Mouse (Mus musculus): ENCODE measurements around the gene Lima1. TPM values are rescaled to one million over a fixed set of nuclear protein-coding genes. Genes with fewer than 3 reads are reported as not detected.
A peak's percentile ranks its signal among the peaks of the same experiment; 100 is the strongest.
"Not testable (repeated sequence)": the region's sequence is repeated elsewhere in the genome, so short reads cannot be mapped to it uniquely, and the experiment has no call there.

The Lima1 gene
- polyA plus RNA-seq, 1 experiment from 2014 or later = 28.6 TPM

- no peak overlapping the region for H3K4me3 ChIP-seq (ENCODE audit: low read depth, low read length)
- 0 out of 2 replicates have a peak overlapping the region, but pooled peaks have one; percentile 14 for H3K4me2 ChIP-seq (replicated peaks; ENCODE audit: low read depth, low read length)
- no peaks in the 10 kb centered on the region for H3K27me3 ChIP-seq (replicated peaks; ENCODE audit: insufficient read depth, low read length)
- 56% methylated on average over 9 of the region's 9 CpGs for WGBS
- H3K9ac ChIP-seq (replicated peaks; ENCODE audit: low read depth) = no peak overlapping the region
- no peaks in the 10 kb centered on the region for H3K36me3 ChIP-seq (ENCODE audit: insufficient read depth, low read length)
- H3K27ac ChIP-seq (ENCODE audit: low read length) = peak overlapping the region; percentile 11
- DNase-seq (ENCODE audit: low spot score) (peak; percentile 52), ATAC-seq (peak; percentile 75)
- H3K4me1 ChIP-seq (ENCODE audit: insufficient read depth, low read depth, low read length) = no peaks in the 10 kb centered on the region
- TF ChIP-seq CTCF (IDR thresholded peaks at IDR 0.05) (no peak), EP300 (IDR thresholded peaks at IDR 0.05) (no peak)
- no peaks in the 10 kb centered on the region for H3K9me3 ChIP-seq (ENCODE audit: low read length)
Measured at GRCm38 (mm10) chr15:99787625-99788120, 87.6 kb downstream of the Lima1 start.

- WGBS = 93% methylated on average over 16 of the region's 16 CpGs
- H3K4me1 ChIP-seq (ENCODE audit: insufficient read depth, low read depth, low read length) = no peaks in the 10 kb centered on the region
- no peaks in the 10 kb centered on the region for H3K9me3 ChIP-seq (ENCODE audit: low read length)
- H3K27ac ChIP-seq (ENCODE audit: low read length) = no peak overlapping the region
- ATAC-seq (no peak), DNase-seq (ENCODE audit: low spot score) (no peak)
- no peak overlapping the region for H3K9ac ChIP-seq (replicated peaks; ENCODE audit: low read depth)
- peaks cover 11% of the 10 kb centered on the region; the same call in 1 of the 2 replicates for H3K36me3 ChIP-seq (ENCODE audit: insufficient read depth, low read length)
- TF ChIP-seq EP300 (IDR thresholded peaks at IDR 0.05) (no peak), CTCF (IDR thresholded peaks at IDR 0.05) (no peak)
- no peak overlapping the region for H3K4me2 ChIP-seq (replicated peaks; ENCODE audit: low read depth, low read length)
- no peaks in the 10 kb centered on the region for H3K27me3 ChIP-seq (replicated peaks; ENCODE audit: insufficient read depth, low read length)
- no peak overlapping the region for H3K4me3 ChIP-seq (ENCODE audit: low read depth, low read length)
Measured at GRCm38 (mm10) chr15:99778677-99779335, 96.5 kb downstream of the Lima1 start.

GRCm38 (mm10) chr15:99778148-99778547 lies 97.1 kb downstream of the Lima1 start:
- no peak overlapping the region for H3K9ac ChIP-seq (replicated peaks; ENCODE audit: low read depth)
- peaks cover 11% of the 10 kb centered on the region; the same call in 1 of the 2 replicates for H3K36me3 ChIP-seq (ENCODE audit: insufficient read depth, low read length)
- H3K27ac ChIP-seq (ENCODE audit: low read length) = no peak overlapping the region
- no peaks in the 10 kb centered on the region for H3K27me3 ChIP-seq (replicated peaks; ENCODE audit: insufficient read depth, low read length)
- TF ChIP-seq EP300 (IDR thresholded peaks at IDR 0.05) = no peak
- peak; percentile 83 for TF ChIP-seq CTCF (IDR thresholded peaks at IDR 0.05)
- no peaks in the 10 kb centered on the region for H3K4me1 ChIP-seq (ENCODE audit: insufficient read depth, low read depth, low read length)
- no peaks in the 10 kb centered on the region for H3K9me3 ChIP-seq (ENCODE audit: low read length)
- ATAC-seq = no peak
- no peak overlapping the region for H3K4me2 ChIP-seq (replicated peaks; ENCODE audit: low read depth, low read length)
- DNase-seq (ENCODE audit: low spot score) = peak; percentile 68
- WGBS = 32% methylated on average over 7 of the region's 7 CpGs
- H3K4me3 ChIP-seq (ENCODE audit: low read depth, low read length) = no peak overlapping the region

- DNase-seq (ENCODE audit: low spot score) = no peak
- TF ChIP-seq EP300 (IDR thresholded peaks at IDR 0.05) = no peak
- no peak for TF ChIP-seq CTCF (IDR thresholded peaks at IDR 0.05)
- Histone ChIP-seq H3K36me3 (ENCODE audit: insufficient read depth, low read length) (no peaks in the 10 kb centered on the region), H3K9ac (replicated peaks; ENCODE audit: low read depth) (no peak overlapping the region), H3K4me1 (ENCODE audit: insufficient read depth, low read depth, low read length) (no peaks in the 10 kb centered on the region), H3K27ac (ENCODE audit: low read length) (no peak overlapping the region; the same call in 1 of the 2 replicates), H3K9me3 (ENCODE audit: low read length) (no peaks in the 10 kb centered on the region), H3K4me3 (ENCODE audit: low read depth, low read length) (no peak overlapping the region), H3K27me3 (replicated peaks; ENCODE audit: insufficient read depth, low read length) (no peaks in the 10 kb centered on the region), H3K4me2 (replicated peaks; ENCODE audit: low read depth, low read length) (no peak overlapping the region)
- ATAC-seq = no peak
- WGBS = 32% methylated on average over 3 of the region's 3 CpGs
Measured at GRCm38 (mm10) chr15:99772925-99773324, 102.3 kb downstream of the Lima1 start.

GRCm38 (mm10) chr15:99772881-99772924 lies 102.6 kb downstream of the Lima1 start, which contains the start of gene Cers5:
TSS of gene Cers5 (minus strand) at chr15:99772885.
- not testable (repeated sequence) for DNase-seq (ENCODE audit: low spot score); ATAC-seq; H3K36me3 ChIP-seq (ENCODE audit: insufficient read depth, low read length); H3K9me3 ChIP-seq (ENCODE audit: low read length); H3K4me1 ChIP-seq (ENCODE audit: insufficient read depth, low read depth, low read length); H3K27me3 ChIP-seq (replicated peaks; ENCODE audit: insufficient read depth, low read length)
- Histone ChIP-seq H3K4me3 (ENCODE audit: low read depth, low read length) (peak within 1 kb of the TSS; percentile 85), H3K9ac (replicated peaks; ENCODE audit: low read depth) (peak within 1 kb of the TSS; percentile 72), H3K27ac (ENCODE audit: low read length) (peak within 1 kb of the TSS; percentile 90), H3K4me2 (replicated peaks; ENCODE audit: low read depth, low read length) (peak within 1 kb of the TSS; percentile 85)

- ATAC-seq (peak; percentile 97), DNase-seq (ENCODE audit: low spot score) (peak; percentile 96)
- peak overlapping the region; percentile 85 for H3K4me2 ChIP-seq (replicated peaks; ENCODE audit: low read depth, low read length)
- peak overlapping the region; percentile 90 for H3K27ac ChIP-seq (ENCODE audit: low read length)
- peak overlapping the region; percentile 72 for H3K9ac ChIP-seq (replicated peaks; ENCODE audit: low read depth)
- WGBS = 3% methylated on average over 26 of the region's 41 CpGs
- no peaks in the 10 kb centered on the region for H3K27me3 ChIP-seq (replicated peaks; ENCODE audit: insufficient read depth, low read length)
- peak overlapping the region; percentile 85 for H3K4me3 ChIP-seq (ENCODE audit: low read depth, low read length)
- no peaks in the 10 kb centered on the region for H3K4me1 ChIP-seq (ENCODE audit: insufficient read depth, low read depth, low read length)
- H3K36me3 ChIP-seq (ENCODE audit: insufficient read depth, low read length) = no peaks in the 10 kb centered on the region
- no peaks in the 10 kb centered on the region for H3K9me3 ChIP-seq (ENCODE audit: low read length)
- TF ChIP-seq CTCF (IDR thresholded peaks at IDR 0.05) (peak; percentile 40), EP300 (IDR thresholded peaks at IDR 0.05) (no peak)
Measured at GRCm38 (mm10) chr15:99772277-99772880, 102.9 kb downstream of the Lima1 start.
